Mouse (Mus musculus): ENCODE data around the gene Phlpp2. TPM values are rescaled to one million over a fixed set of nuclear protein-coding genes. Genes with fewer than 3 reads are reported as not detected.

Gene Phlpp2
- polyA plus RNA-seq, 1 experiment from 2014 or later: 7.7 TPM

DNA sequence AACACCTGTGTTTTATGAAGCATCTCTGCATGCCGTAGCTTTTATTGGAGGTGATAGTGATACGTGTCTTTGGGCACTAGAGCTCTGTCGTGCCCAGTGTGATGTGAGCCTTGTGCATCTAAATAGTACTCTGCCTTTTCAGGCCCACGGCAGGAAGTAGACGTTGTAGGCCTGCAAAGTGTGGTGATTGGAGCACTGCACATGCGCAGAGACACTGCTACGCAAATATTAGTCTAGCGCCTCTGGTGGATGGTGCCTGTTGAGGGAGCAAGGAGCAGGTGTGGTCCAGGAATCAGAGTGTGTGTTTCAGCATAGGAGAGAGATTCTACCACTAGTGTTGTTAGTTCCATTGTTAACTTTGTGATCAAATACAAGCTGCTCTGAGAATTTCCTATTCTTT, 120.8 kb downstream of the Phlpp2 start:
- Histone ChIP-seq H3K27me3 (ENCODE audit: control insufficient read depth, insufficient read depth, low read length) (no peaks in the 10 kb centered on the region), H3K36me3 (ENCODE audit: control insufficient read depth, insufficient read depth, low read length) (no peaks in the 10 kb centered on the region), H3K4me2 (ENCODE audit: low read depth, low read length) (no peak overlapping the region), H3K27ac (ENCODE audit: low read depth, low read length) (no peak overlapping the region), H3K9ac (replicated peaks; ENCODE audit: low read depth, low read length) (no peak overlapping the region), H3K4me3 (ENCODE audit: low read depth, low read length) (no peak overlapping the region), H3K4me1 (ENCODE audit: control insufficient read depth, insufficient read depth, low read length) (no peaks in the 10 kb centered on the region), H3K9me3 (ENCODE audit: control insufficient read depth, low read length) (no peaks in the 10 kb centered on the region)
- 93% methylated on average over 8 of the region's 8 CpGs for WGBS
- no peak for ATAC-seq (ENCODE audit: low read depth)

DNA sequence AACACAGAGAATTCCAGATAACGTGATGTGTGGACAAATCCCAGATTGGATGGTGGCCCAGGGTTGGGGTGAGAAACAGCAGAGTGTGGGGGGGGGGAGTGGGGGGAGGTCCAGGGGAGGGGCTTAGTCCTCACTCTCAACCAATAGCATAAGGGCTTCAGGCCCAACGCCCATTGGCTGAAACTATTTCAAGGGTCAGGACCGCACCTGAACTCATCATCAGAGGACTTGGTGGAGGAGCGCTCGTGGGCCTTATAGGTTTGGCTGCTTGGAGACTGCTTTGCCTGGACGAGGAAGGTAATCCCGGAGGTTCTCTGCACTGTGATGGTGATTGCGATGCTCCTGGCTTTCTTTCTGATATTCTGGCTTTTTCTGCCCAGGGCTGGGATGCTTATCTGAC, 121.9 kb downstream of the Phlpp2 start, which contains the start of gene Tat:
Gene Tat (plus strand): TSS at position 214 of the 400 bp plus-strand sequence.
- H3K27ac ChIP-seq (ENCODE audit: low read depth, low read length): no peak within 1 kb of the TSS
- H3K9ac ChIP-seq (replicated peaks; ENCODE audit: low read depth, low read length): no peak within 1 kb of the TSS
- no peak for ATAC-seq (ENCODE audit: low read depth)
- no peaks in the 10 kb centered on the region for H3K27me3 ChIP-seq (ENCODE audit: control insufficient read depth, insufficient read depth, low read length)
- 80% methylated on average over 8 of the region's 8 CpGs for WGBS
- no peaks in the 10 kb centered on the region for H3K4me1 ChIP-seq (ENCODE audit: control insufficient read depth, insufficient read depth, low read length)
- H3K9me3 ChIP-seq (ENCODE audit: control insufficient read depth, low read length): no peaks in the 10 kb centered on the region
- no peak within 1 kb of the TSS for H3K4me3 ChIP-seq (ENCODE audit: low read depth, low read length)
- H3K36me3 ChIP-seq (ENCODE audit: control insufficient read depth, insufficient read depth, low read length): no peaks in the 10 kb centered on the region
- H3K4me2 ChIP-seq (ENCODE audit: low read depth, low read length): no peak within 1 kb of the TSS

DNA sequence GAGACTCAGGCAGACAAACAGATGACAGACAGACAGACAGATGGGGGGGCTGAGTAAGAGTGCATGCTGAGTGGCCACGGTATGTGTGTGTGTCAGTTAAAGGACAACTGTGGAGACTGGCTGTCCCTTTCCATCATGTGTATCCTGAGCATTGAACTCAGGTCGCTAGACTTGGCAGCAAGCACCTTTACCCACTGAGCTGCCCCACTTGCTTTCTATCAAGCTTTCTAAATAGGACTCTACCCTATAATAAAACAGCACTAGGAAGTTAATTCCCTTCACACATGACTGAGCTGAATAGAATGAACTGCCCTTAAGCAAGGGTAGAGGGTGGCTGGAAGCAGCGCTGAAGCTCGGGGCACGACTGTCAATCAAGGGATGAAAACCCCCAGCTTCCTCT, 123.8 kb downstream of the Phlpp2 start:
- Histone ChIP-seq H3K9me3 (ENCODE audit: control insufficient read depth, low read length) (no peaks in the 10 kb centered on the region), H3K27ac (ENCODE audit: low read depth, low read length) (no peak overlapping the region), H3K4me1 (ENCODE audit: control insufficient read depth, insufficient read depth, low read length) (no peaks in the 10 kb centered on the region), H3K9ac (replicated peaks; ENCODE audit: low read depth, low read length) (no peak overlapping the region), H3K4me2 (ENCODE audit: low read depth, low read length) (no peak overlapping the region), H3K4me3 (ENCODE audit: low read depth, low read length) (no peak overlapping the region), H3K27me3 (ENCODE audit: control insufficient read depth, insufficient read depth, low read length) (no peaks in the 10 kb centered on the region), H3K36me3 (ENCODE audit: control insufficient read depth, insufficient read depth, low read length) (no peaks in the 10 kb centered on the region)
- 71% methylated on average over 5 of the region's 5 CpGs for WGBS
- no peak for ATAC-seq (ENCODE audit: low read depth)

DNA sequence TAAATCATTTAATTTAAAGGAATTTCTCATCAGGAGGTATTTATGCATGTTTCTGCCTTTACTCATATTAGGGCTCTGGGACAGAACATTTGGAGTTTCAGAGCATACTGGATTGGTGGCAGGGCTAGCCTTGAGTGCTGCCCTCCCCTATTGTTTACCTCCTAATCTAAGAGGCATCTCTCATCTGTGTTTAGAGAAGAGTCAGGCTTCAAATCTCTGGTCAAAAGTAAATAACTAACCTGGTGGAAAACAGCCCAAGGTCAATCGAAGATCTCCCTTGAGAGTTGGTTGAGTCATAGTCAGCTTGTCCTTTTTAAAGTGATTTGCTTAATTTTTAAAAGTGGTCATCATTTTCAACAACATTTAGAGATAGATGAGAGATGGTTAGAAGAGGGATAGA, 124.6 kb downstream of the Phlpp2 start:
- H3K4me2 ChIP-seq (ENCODE audit: low read depth, low read length): no peak overlapping the region
- H3K9ac ChIP-seq (replicated peaks; ENCODE audit: low read depth, low read length): no peak overlapping the region
- no peaks in the 10 kb centered on the region for H3K36me3 ChIP-seq (ENCODE audit: control insufficient read depth, insufficient read depth, low read length)
- ATAC-seq (ENCODE audit: low read depth): no peak
- H3K4me1 ChIP-seq (ENCODE audit: control insufficient read depth, insufficient read depth, low read length): no peaks in the 10 kb centered on the region
- H3K27me3 ChIP-seq (ENCODE audit: control insufficient read depth, insufficient read depth, low read length): no peaks in the 10 kb centered on the region
- no peaks in the 10 kb centered on the region for H3K9me3 ChIP-seq (ENCODE audit: control insufficient read depth, low read length)
- WGBS: 78% methylated on average over 1 of the region's 1 CpGs
- H3K4me3 ChIP-seq (ENCODE audit: low read depth, low read length): no peak overlapping the region
- H3K27ac ChIP-seq (ENCODE audit: low read depth, low read length): no peak overlapping the region

Other genes with a start within 250 kb of the Phlpp2 start
- gene Ist1, start 175.3 kb upstream of the Phlpp2 start, polyA plus RNA-seq (2014; fragmentation: Nextera tagmentation; extraction: Ambion mirVana): 179 and 191 TPM in 2 replicates
- 73.9 and 82.2 TPM in 2 replicates for gene Zfp821, start 163.0 kb upstream of the Phlpp2 start, polyA plus RNA-seq (2014; fragmentation: Nextera tagmentation; extraction: Ambion mirVana)
- gene Atxn1l, start 130.8 kb upstream of the Phlpp2 start, polyA plus RNA-seq (2014; fragmentation: Nextera tagmentation; extraction: Ambion mirVana): 3.7 and 4.0 TPM in 2 replicates
- 39.2 and 48.7 TPM in 2 replicates for gene Ap1g1, start 90.0 kb upstream of the Phlpp2 start, polyA plus RNA-seq (2014; fragmentation: Nextera tagmentation; extraction: Ambion mirVana)
- gene Marveld3, start 93.7 kb downstream of the Phlpp2 start, polyA plus RNA-seq (2014; fragmentation: Nextera tagmentation; extraction: Ambion mirVana): 1.0 and 1.1 TPM in 2 replicates
- gene Tat, start 121.9 kb downstream of the Phlpp2 start, polyA plus RNA-seq (2014; fragmentation: Nextera tagmentation; extraction: Ambion mirVana): not detected in 2 replicates
- not detected in 2 replicates for gene Chst4, start 171.2 kb downstream of the Phlpp2 start, polyA plus RNA-seq (2014; fragmentation: Nextera tagmentation; extraction: Ambion mirVana)
- gene Zfp612, start 211.2 kb downstream of the Phlpp2 start, polyA plus RNA-seq (2014; fragmentation: Nextera tagmentation; extraction: Ambion mirVana): 21.6 and 25.1 TPM in 2 replicates
- gene Gm21964, start 232.7 kb downstream of the Phlpp2 start, polyA plus RNA-seq (2014; fragmentation: Nextera tagmentation; extraction: Ambion mirVana): not detected in 2 replicates
- gene Gm17720, start 234.2 kb downstream of the Phlpp2 start, polyA plus RNA-seq (2014; fragmentation: Nextera tagmentation; extraction: Ambion mirVana): not detected in 2 replicates